Mouse (Mus musculus): ENCODE data around the gene Fzd7.

The Fzd7 gene

GRCm38 (mm10) chr1:59503659-59504301 lies 21.6 kb downstream of the Fzd7 start:
- DNase-seq, result no peak

GRCm38 (mm10) chr1:59504302-59504700 lies 22.1 kb downstream of the Fzd7 start:
- no peak for DNase-seq

- DNase-seq, result no peak
Measured at GRCm38 (mm10) chr1:59508463-59509139, 26.4 kb downstream of the Fzd7 start.

- DNase-seq, result no peak
Measured at GRCm38 (mm10) chr1:59511566-59512270, 29.5 kb downstream of the Fzd7 start.

GRCm38 (mm10) chr1:59516026-59516917 lies 34.0 kb downstream of the Fzd7 start, which contains the start of gene Gm973:
Gene Gm973, plus strand, starts transcription at chr1:59516264.
- no peak for DNase-seq

- DNase-seq, result no peak
Measured at GRCm38 (mm10) chr1:59520226-59520837, 38.1 kb downstream of the Fzd7 start.

- DNase-seq, result no peak
Measured at GRCm38 (mm10) chr1:59522456-59522855, 40.2 kb downstream of the Fzd7 start.

GRCm38 (mm10) chr1:59523378-59523958 lies 41.2 kb downstream of the Fzd7 start:
- peak; percentile 1 for DNase-seq

GRCm38 (mm10) chr1:59524071-59524470 lies 41.8 kb downstream of the Fzd7 start:
- no peak for DNase-seq

- no peak for DNase-seq
Measured at GRCm38 (mm10) chr1:59524759-59525158, 42.5 kb downstream of the Fzd7 start.

- DNase-seq, result no peak
Measured at GRCm38 (mm10) chr1:59527219-59527618, 45.0 kb downstream of the Fzd7 start.

- no peak for DNase-seq
Measured at GRCm38 (mm10) chr1:59534976-59535810, 53.0 kb downstream of the Fzd7 start.
